Mouse (Mus musculus) hindbrain, embryonic 14.5 days (tissue): Measurements from ENCODE around the gene Zfp790. TPM values are rescaled to one million over a fixed set of nuclear protein-coding genes. Genes with fewer than 3 reads are reported as not detected.

ENCODE experiments used
- ATAC-seq: fragments of 200-750 bp; cut with Nextera tagmentation; 2 replicates; pipeline ENCODE4 v1.8.0; 2017; ENCODE audit warnings: moderate number of reproducible peaks, mild to moderate bottlenecking, moderate TSS enrichment, moderate library complexity; ENCODE audit not compliant: low FRiP score
- DNase-seq: peaks from one replicate; pipeline ENCODE4 v3.0.0-alpha.2; 2015; ENCODE audit warnings: low spot score
- H3K27ac ChIP-seq: fragments of 300-500 bp; sonication (generic); 2 replicates; pipeline ENCODE4 v1.5.1; 2014; ENCODE audit warnings: mild to moderate bottlenecking, moderate library complexity
- H3K27me3 ChIP-seq: fragments of 300-500 bp; sonication (generic); 2 replicates; pipeline ENCODE4 v1.6.1; 2014; ENCODE audit warnings: mild to moderate bottlenecking, low read length, mixed read lengths; ENCODE audit not compliant: control insufficient read depth, insufficient read depth
- H3K36me3 ChIP-seq: fragments of 300-500 bp; sonication (generic); replicated peaks from 2 replicates; pipeline ENCODE4 v1.6.1; 2014; ENCODE audit not compliant: control insufficient read depth, insufficient read depth
- H3K4me1 ChIP-seq: fragments of 300-500 bp; sonication (generic); replicated peaks from 2 replicates; pipeline ENCODE4 v1.6.1; 2014; ENCODE audit warnings: antibody characterized with exemption, low read length, mixed read lengths; ENCODE audit not compliant: control insufficient read depth, insufficient read depth
- H3K4me2 ChIP-seq: fragments of 300-500 bp; sonication (generic); replicated peaks from 2 replicates; pipeline ENCODE4 v1.6.1; 2014; ENCODE audit warnings: mild to moderate bottlenecking, moderate library complexity
- H3K4me3 ChIP-seq: fragments of 300-500 bp; sonication (generic); replicated peaks from 2 replicates; pipeline ENCODE4 v1.5.1; 2014; ENCODE audit warnings: mild to moderate bottlenecking, low read length
- H3K9ac ChIP-seq: fragments of 300-500 bp; sonication (generic); 2 replicates; pipeline ENCODE4 v1.6.1; 2014
- H3K9me3 ChIP-seq: fragments of 300-500 bp; sonication (generic); 2 replicates; pipeline ENCODE4 v1.6.1; 2016; ENCODE audit warnings: low read length; ENCODE audit not compliant: control insufficient read depth
- WGBS: fragments of 180-500 bp; shearing (Covaris S2); extraction: QIAGEN DNeasy Blood & Tissue Kit; methylation state at CpG from one replicate; pipeline ENCODE4 v1.1.7; 2014; 5-methylcytosine and 5-hydroxymethylcytosine counted together
- polyA plus RNA-seq: library from polyadenylated mRNA; unstranded; fragments of >200 nt; fragmentation: Nextera tagmentation; extraction: Ambion mirVana; gene quantifications from 2 replicates; pipeline ENCODE4 v1.2.1, GENCODE M21; 2014

Gene Zfp790
- polyA plus RNA-seq, 1 experiment from 2014 or later: 29.4 TPM

GRCm38 (mm10) chr7:29785023-29785422, 30.9 kb upstream of the Zfp790 start:
- Histone ChIP-seq H3K27ac (no peak overlapping the region), H3K9me3 (no peaks in the 10 kb centered on the region), H3K9ac (peak overlapping the region; percentile 85), H3K4me3 (peak overlapping the region; percentile 77), H3K4me1 (peaks cover 16% of the 10 kb centered on the region), H3K36me3 (peaks cover 38% of the 10 kb centered on the region), H3K27me3 (no peaks in the 10 kb centered on the region), H3K4me2 (peak overlapping the region; percentile 79)
- ATAC-seq: no peak
- DNase-seq: no peak
- WGBS: 56% methylated on average over 8 of the region's 8 CpGs

GRCm38 (mm10) chr7:29785888-29786287, 30.0 kb upstream of the Zfp790 start:
- Histone ChIP-seq H3K27ac (no peak overlapping the region), H3K36me3 (peaks cover 40% of the 10 kb centered on the region), H3K4me2 (peak overlapping the region; percentile 79), H3K4me1 (peaks cover 16% of the 10 kb centered on the region), H3K27me3 (no peaks in the 10 kb centered on the region), H3K9ac (peak overlapping the region; percentile 85), H3K4me3 (peak overlapping the region; percentile 77), H3K9me3 (no peaks in the 10 kb centered on the region)
- DNase-seq (no peak), ATAC-seq (no peak)
- WGBS: 82% methylated on average over 5 of the region's 5 CpGs

- H3K4me2 ChIP-seq: no peak overlapping the region
- H3K4me3 ChIP-seq: no peak overlapping the region
- H3K36me3 ChIP-seq: peaks cover 66% of the 10 kb centered on the region
- no peaks in the 10 kb centered on the region for H3K4me1 ChIP-seq
- ATAC-seq: no peak
- H3K27me3 ChIP-seq: no peaks in the 10 kb centered on the region
- 32% methylated on average over 27 of the region's 27 CpGs for WGBS
- no peak overlapping the region for H3K9ac ChIP-seq
- DNase-seq: no peak
- H3K9me3 ChIP-seq: peaks cover 10% of the 10 kb centered on the region
- no peak overlapping the region for H3K27ac ChIP-seq
Measured at GRCm38 (mm10) chr7:29792906-29793305, 23.0 kb upstream of the Zfp790 start.

GRCm38 (mm10) chr7:29807046-29807445, 8.9 kb upstream of the Zfp790 start:
- ATAC-seq (no peak), DNase-seq (no peak)
- H3K36me3 ChIP-seq: no peaks in the 10 kb centered on the region
- H3K4me2 ChIP-seq: no peak overlapping the region
- no peaks in the 10 kb centered on the region for H3K27me3 ChIP-seq
- H3K27ac ChIP-seq: no peak overlapping the region
- H3K4me1 ChIP-seq: no peaks in the 10 kb centered on the region
- WGBS: 82% methylated on average over 5 of the region's 5 CpGs
- 0 out of 2 replicates have a peak, but pooled peaks cover 12% of the 10 kb centered on the region for H3K9me3 ChIP-seq
- H3K9ac ChIP-seq: no peak overlapping the region
- no peak overlapping the region for H3K4me3 ChIP-seq

- Histone ChIP-seq H3K9me3 (0 out of 2 replicates have a peak, but pooled peaks cover 12% of the 10 kb centered on the region), H3K4me3 (no peak overlapping the region), H3K4me1 (peaks cover 18% of the 10 kb centered on the region), H3K27ac (no peak overlapping the region), H3K9ac (no peak overlapping the region), H3K36me3 (no peaks in the 10 kb centered on the region), H3K27me3 (no peaks in the 10 kb centered on the region), H3K4me2 (no peak overlapping the region)
- ATAC-seq: no peak
- DNase-seq: no peak
- WGBS: 94% methylated on average over 1 of the region's 1 CpGs
Measured at GRCm38 (mm10) chr7:29812244-29812643, 3.7 kb upstream of the Zfp790 start.

GRCm38 (mm10) chr7:29814381-29814780, 1.5 kb upstream of the Zfp790 start:
- no peak overlapping the region for H3K27ac ChIP-seq
- peak overlapping the region; percentile 44 for H3K4me3 ChIP-seq
- no peaks in the 10 kb centered on the region for H3K36me3 ChIP-seq
- DNase-seq (no peak), ATAC-seq (no peak)
- no peak overlapping the region for H3K9ac ChIP-seq
- peaks cover 32% of the 10 kb centered on the region for H3K4me1 ChIP-seq
- WGBS: 94% methylated on average over 2 of the region's 2 CpGs
- H3K27me3 ChIP-seq: no peaks in the 10 kb centered on the region
- 0 out of 2 replicates have a peak, but pooled peaks cover 7% of the 10 kb centered on the region for H3K9me3 ChIP-seq
- peak overlapping the region; percentile 65 for H3K4me2 ChIP-seq

- no peak for DNase-seq
- 3% methylated on average over 12 of the region's 12 CpGs for WGBS
Measured at GRCm38 (mm10) chr7:29815061-29815784, 691 bp upstream of the Zfp790 start.

GRCm38 (mm10) chr7:29818619-29819254, 2.8 kb downstream of the Zfp790 start:
- Histone ChIP-seq H3K4me3 (peak overlapping the region; percentile 58), H3K9ac (peak overlapping the region; percentile 68), H3K4me1 (peaks cover 35% of the 10 kb centered on the region), H3K27me3 (no peaks in the 10 kb centered on the region), H3K4me2 (peak overlapping the region; percentile 79), H3K27ac (peak overlapping the region; percentile 75), H3K9me3 (no peaks in the 10 kb centered on the region), H3K36me3 (peaks cover 9% of the 10 kb centered on the region)
- WGBS: 2% methylated on average over 12 of the region's 12 CpGs
- ATAC-seq: peak; percentile 75
- DNase-seq: peak; percentile 90

More at GRCm38 (mm10) chr7:29815061-29815784, 691 bp upstream of the Zfp790 start:
- peaks cover 35% of the 10 kb centered on the region for H3K4me1 ChIP-seq
- no peaks in the 10 kb centered on the region for H3K36me3 ChIP-seq
- peak overlapping the region; percentile 62 for H3K27ac ChIP-seq
- peak; percentile 60 for ATAC-seq
- peak overlapping the region; percentile 65 for H3K4me2 ChIP-seq
- H3K4me3 ChIP-seq: peak overlapping the region; percentile 44
- H3K9me3 ChIP-seq: 0 out of 2 replicates have a peak, but pooled peaks cover 6% of the 10 kb centered on the region
- peak overlapping the region; percentile 70 for H3K9ac ChIP-seq
- no peaks in the 10 kb centered on the region for H3K27me3 ChIP-seq

GRCm38 (mm10) chr7:29828001-29828400, 12.1 kb downstream of the Zfp790 start:
- Histone ChIP-seq H3K27ac (no peak overlapping the region), H3K4me2 (no peak overlapping the region), H3K4me3 (no peak overlapping the region), H3K36me3 (peaks cover 93% of the 10 kb centered on the region), H3K9ac (no peak overlapping the region), H3K4me1 (no peaks in the 10 kb centered on the region), H3K27me3 (no peaks in the 10 kb centered on the region), H3K9me3 (no peaks in the 10 kb centered on the region)
- DNase-seq: no peak
- no peak for ATAC-seq
- 92% methylated on average over 12 of the region's 12 CpGs for WGBS
